Mouse (Mus musculus): ENCODE data around the gene Gm36864. TPM values are rescaled to one million over a fixed set of nuclear protein-coding genes. Genes with fewer than 3 reads are reported as not detected.

The Gm36864 gene
- total RNA-seq, 2 experiments from 2014 or later: not detected

Other genes starting within 250 kb of the Gm36864 start
- not detected in 2 replicates for gene Klk1b11, start 240.3 kb upstream of the Gm36864 start, total RNA-seq (2015; ENCODE audit: low replicate concordance)
- not detected in 2 replicates for gene Klk1b11, start 240.3 kb upstream of the Gm36864 start, total RNA-seq (2017; ENCODE audit: low replicate concordance)
- not detected in 2 replicates for gene Klk1b26, start 224.0 kb upstream of the Gm36864 start, total RNA-seq (2015; ENCODE audit: low replicate concordance)
- not detected in 2 replicates for gene Klk1b26, start 224.0 kb upstream of the Gm36864 start, total RNA-seq (2017; ENCODE audit: low replicate concordance)
- not detected in 2 replicates for gene Klk1b27, start 183.9 kb upstream of the Gm36864 start, total RNA-seq (2015; ENCODE audit: low replicate concordance)
- gene Klk1b27, start 183.9 kb upstream of the Gm36864 start, total RNA-seq (2017; ENCODE audit: low replicate concordance): not detected in 2 replicates
- gene Klk1b21, start 133.8 kb upstream of the Gm36864 start, total RNA-seq (2015; ENCODE audit: low replicate concordance): not detected in 2 replicates
- gene Klk1b21, start 133.8 kb upstream of the Gm36864 start, total RNA-seq (2017; ENCODE audit: low replicate concordance): not detected in 2 replicates
- gene Klk1b22, start 123.5 kb upstream of the Gm36864 start, total RNA-seq (2015; ENCODE audit: low replicate concordance): not detected in 2 replicates
- not detected in 2 replicates for gene Klk1b22, start 123.5 kb upstream of the Gm36864 start, total RNA-seq (2017; ENCODE audit: low replicate concordance)
- not detected in 2 replicates for gene Klk1b16, start 99.4 kb upstream of the Gm36864 start, total RNA-seq (2015; ENCODE audit: low replicate concordance)
- gene Klk1b16, start 99.4 kb upstream of the Gm36864 start, total RNA-seq (2017; ENCODE audit: low replicate concordance): not detected in 2 replicates
- not detected in 2 replicates for gene Klk1b24, start 47.9 kb upstream of the Gm36864 start, total RNA-seq (2015; ENCODE audit: low replicate concordance)
- not detected in 2 replicates for gene Klk1b24, start 47.9 kb upstream of the Gm36864 start, total RNA-seq (2017; ENCODE audit: low replicate concordance)
- gene Klk1b3, start 38.0 kb upstream of the Gm36864 start, total RNA-seq (2015; ENCODE audit: low replicate concordance): not detected in 2 replicates
- not detected in 2 replicates for gene Klk1b3, start 38.0 kb upstream of the Gm36864 start, total RNA-seq (2017; ENCODE audit: low replicate concordance)
- gene Klk1b4, start 28.7 kb upstream of the Gm36864 start, total RNA-seq (2015; ENCODE audit: low replicate concordance): not detected in 2 replicates
- not detected in 2 replicates for gene Klk1b4, start 28.7 kb upstream of the Gm36864 start, total RNA-seq (2017; ENCODE audit: low replicate concordance)
- gene Klk1b5, start 20.2 kb upstream of the Gm36864 start, total RNA-seq (2015; ENCODE audit: low replicate concordance): not detected in 2 replicates
- not detected in 2 replicates for gene Klk1b5, start 20.2 kb upstream of the Gm36864 start, total RNA-seq (2017; ENCODE audit: low replicate concordance)
- not detected in 2 replicates for gene Klk1, start 10.8 kb upstream of the Gm36864 start, total RNA-seq (2015; ENCODE audit: low replicate concordance)
- gene Klk1, start 10.8 kb upstream of the Gm36864 start, total RNA-seq (2017; ENCODE audit: low replicate concordance): not detected in 2 replicates
- gene 1700028J19Rik, start 10.5 kb downstream of the Gm36864 start, total RNA-seq (2015; ENCODE audit: low replicate concordance): not detected in 2 replicates
- gene 1700028J19Rik, start 10.5 kb downstream of the Gm36864 start, total RNA-seq (2017; ENCODE audit: low replicate concordance): 0.90 and 2.2 TPM in 2 replicates
- 16.6 and 17.6 TPM in 2 replicates for gene 2410002F23Rik, start 10.5 kb downstream of the Gm36864 start, total RNA-seq (2015; ENCODE audit: low replicate concordance)
- gene 2410002F23Rik, start 10.5 kb downstream of the Gm36864 start, total RNA-seq (2017; ENCODE audit: low replicate concordance): 9.2 and 11.4 TPM in 2 replicates
- gene Acp4, start 21.2 kb downstream of the Gm36864 start, total RNA-seq (2015; ENCODE audit: low replicate concordance): not detected in 2 replicates
- not detected in 2 replicates for gene Acp4, start 21.2 kb downstream of the Gm36864 start, total RNA-seq (2017; ENCODE audit: low replicate concordance)
- not detected in 2 replicates for gene Gm15517, start 25.3 kb downstream of the Gm36864 start, total RNA-seq (2015; ENCODE audit: low replicate concordance)
- gene Gm15517, start 25.3 kb downstream of the Gm36864 start, total RNA-seq (2017; ENCODE audit: low replicate concordance): not detected in 2 replicates
- 2.5 TPM in 1 of 2 replicates, not detected in the other for gene Clec11a, start 70.7 kb downstream of the Gm36864 start, total RNA-seq (2015; ENCODE audit: low replicate concordance)
- not detected in 2 replicates for gene Clec11a, start 70.7 kb downstream of the Gm36864 start, total RNA-seq (2017; ENCODE audit: low replicate concordance)
- gene Shank1, start 74.1 kb downstream of the Gm36864 start, total RNA-seq (2015; ENCODE audit: low replicate concordance): not detected in 2 replicates
- gene Shank1, start 74.1 kb downstream of the Gm36864 start, total RNA-seq (2017; ENCODE audit: low replicate concordance): under 0.01 and 0.23 TPM in 2 replicates
- not detected in 2 replicates for gene Syt3, start 147.9 kb downstream of the Gm36864 start, total RNA-seq (2015; ENCODE audit: low replicate concordance)
- gene Syt3, start 147.9 kb downstream of the Gm36864 start, total RNA-seq (2017; ENCODE audit: low replicate concordance): not detected in 2 replicates
- gene 1700008O03Rik, start 149.6 kb downstream of the Gm36864 start, total RNA-seq (2015; ENCODE audit: low replicate concordance): not detected in 2 replicates
- not detected in 2 replicates for gene 1700008O03Rik, start 149.6 kb downstream of the Gm36864 start, total RNA-seq (2017; ENCODE audit: low replicate concordance)
- gene Lrrc4b, start 192.8 kb downstream of the Gm36864 start, total RNA-seq (2015; ENCODE audit: low replicate concordance): not detected in 2 replicates
- not detected in 2 replicates for gene Lrrc4b, start 192.8 kb downstream of the Gm36864 start, total RNA-seq (2017; ENCODE audit: low replicate concordance)
- not detected in 2 replicates for gene Aspdh, start 229.2 kb downstream of the Gm36864 start, total RNA-seq (2015; ENCODE audit: low replicate concordance)
- 1.4 TPM in 1 of 2 replicates, not detected in the other for gene Aspdh, start 229.2 kb downstream of the Gm36864 start, total RNA-seq (2017; ENCODE audit: low replicate concordance)
- 130 and 183 TPM in 2 replicates for gene Josd2, start 231.8 kb downstream of the Gm36864 start, total RNA-seq (2015; ENCODE audit: low replicate concordance)
- gene Josd2, start 231.8 kb downstream of the Gm36864 start, total RNA-seq (2017; ENCODE audit: low replicate concordance): 122 and 124 TPM in 2 replicates

Measured in erythroid progenitor cell, adult 5-6 weeks (primary cell).